Mouse (Mus musculus) ES-E14 (cell line): ENCODE data around the gene Ugt1a10.

Experiments used
- CHD2 ChIP-seq: IDR thresholded peaks from 2 replicates; pipeline ENCODE4 v1.6.1; 2014; ENCODE audit warnings: mild to moderate bottlenecking, low read depth, low read length, inconsistent platforms
- HCFC1 ChIP-seq: IDR thresholded peaks from 2 replicates; pipeline ENCODE4 v1.6.1; 2012; ENCODE audit warnings: low read length, inconsistent platforms, borderline replicate concordance; ENCODE audit not compliant: insufficient read depth
- MAFK ChIP-seq: IDR thresholded peaks from 2 replicates; pipeline ENCODE4 v1.6.1; 2014; ENCODE audit warnings: mild to moderate bottlenecking, low read depth, low read length, inconsistent platforms; ENCODE audit not compliant: insufficient read depth
- ZC3H11A ChIP-seq: IDR thresholded peaks from 2 replicates; pipeline ENCODE4 v1.6.1; 2012; ENCODE audit warnings: low read depth, mild to moderate bottlenecking, inconsistent platforms, low read length, borderline replicate concordance
- ZNF384 ChIP-seq: IDR thresholded peaks from 2 replicates; pipeline ENCODE4 v1.6.1; 2012; ENCODE audit warnings: low read depth, low read length, inconsistent platforms

DNA sequence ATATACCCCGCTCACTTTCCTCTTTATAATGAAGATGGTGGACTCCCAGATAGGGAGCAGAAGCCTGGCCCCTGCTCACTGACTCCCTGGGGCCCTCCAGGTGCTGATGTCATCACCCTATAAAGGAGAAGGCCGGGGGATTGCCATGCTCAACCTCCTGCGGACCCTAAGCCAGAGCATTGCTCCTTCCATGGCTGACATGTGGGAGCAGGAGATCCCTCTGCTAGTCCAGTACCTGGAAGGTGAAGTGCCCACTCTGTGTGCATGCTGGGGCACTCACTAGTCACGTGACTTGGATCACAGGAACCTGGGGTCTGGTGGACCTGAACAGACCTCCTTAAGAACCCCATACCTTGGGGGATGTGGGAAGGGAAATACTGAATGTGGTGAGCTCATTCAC is 185.4 kb downstream of the Ugt1a10 start:
- TF ChIP-seq CHD2 (no peak), ZNF384 (no peak), MAFK (no peak), ZC3H11A (no peak), HCFC1 (no peak)
